Mouse (Mus musculus) liver, postnatal 0 days (tissue): ENCODE measurements around the gene Gm49337. TPM values are rescaled to one million over a fixed set of nuclear protein-coding genes. Genes with fewer than 3 reads are reported as not detected.

Experiments
- ATAC-seq: fragments of 200-750 bp; cut with Nextera tagmentation; 2 replicates; pipeline ENCODE4 v1.8.0; 2017; ENCODE audit warnings: mild to moderate bottlenecking, moderate library complexity
- DNase-seq: peaks from one replicate; pipeline ENCODE4 v3.0.0-alpha.2; 2016
- H3K27ac ChIP-seq: fragments of 300-500 bp; sonication (generic); 2 replicates; pipeline ENCODE4 v1.5.1; 2014; ENCODE audit warnings: antibody characterized with exemption, moderate library complexity, mild to moderate bottlenecking, low read depth
- H3K27me3 ChIP-seq: fragments of 300-500 bp; sonication (generic); 2 replicates; pipeline ENCODE4 v1.6.1; 2014; ENCODE audit warnings: low read length, control low read depth, mixed read lengths; ENCODE audit not compliant: insufficient read depth
- H3K36me3 ChIP-seq: fragments of 300-500 bp; sonication (generic); replicated peaks from 2 replicates; pipeline ENCODE4 v1.6.1; 2014; ENCODE audit warnings: mild to moderate bottlenecking, control low read depth, low read length, moderate library complexity, mixed read lengths; ENCODE audit not compliant: insufficient read depth
- H3K4me1 ChIP-seq: fragments of 300-500 bp; sonication (generic); 2 replicates; pipeline ENCODE4 v1.6.1; 2014; ENCODE audit warnings: antibody characterized with exemption, mild to moderate bottlenecking, control low read depth; ENCODE audit not compliant: insufficient read depth
- H3K4me2 ChIP-seq: fragments of 300-500 bp; sonication (generic); 2 replicates; pipeline ENCODE4 v1.6.1; 2014; ENCODE audit warnings: low read depth, mild to moderate bottlenecking, low read length, moderate library complexity, mixed read lengths
- H3K4me3 ChIP-seq: fragments of 300-500 bp; sonication (generic); 2 replicates; pipeline ENCODE4 v1.5.1; 2014; ENCODE audit warnings: low read depth, low read length
- H3K9ac ChIP-seq: fragments of 300-500 bp; sonication (generic); replicated peaks from 2 replicates; pipeline ENCODE4 v1.6.1; 2014; ENCODE audit warnings: mild to moderate bottlenecking, moderate library complexity
- H3K9me3 ChIP-seq: fragments of 300-500 bp; sonication (generic); 2 replicates; pipeline ENCODE4 v1.6.1; 2016; ENCODE audit warnings: mild to moderate bottlenecking, control low read depth, low read length, mixed read lengths
- CTCF ChIP-seq: sonication (generic); IDR thresholded peaks from 2 replicates; pipeline ENCODE4 v1.5.1; 2016; ENCODE audit warnings: antibody characterized with exemption, low read depth
- EP300 ChIP-seq: IDR thresholded peaks from 2 replicates; pipeline ENCODE4 v1.6.1; 2016; ENCODE audit warnings: antibody characterized with exemption, low read depth, mild to moderate bottlenecking
- WGBS: fragments of 180-500 bp; shearing (Covaris S2); extraction: QIAGEN DNeasy Blood & Tissue Kit; methylation state at CpG from one replicate; pipeline ENCODE4 v1.1.7; 2014; ENCODE audit not compliant: insufficient replicate concordance; 5-methylcytosine and 5-hydroxymethylcytosine counted together
- polyA plus RNA-seq: library from polyadenylated mRNA; unstranded; fragments of >200 nt; fragmentation: Nextera tagmentation; extraction: Ambion mirVana; gene quantifications from 2 replicates; pipeline ENCODE4 v1.2.1, GENCODE M21; 2015

The Gm49337 gene
- polyA plus RNA-seq, 1 experiment from 2014 or later: not detected

- TF ChIP-seq CTCF: no peak
- no peak for DNase-seq
- H3K4me1 ChIP-seq: no peaks in the 10 kb centered on the region
- no peaks in the 10 kb centered on the region for H3K9me3 ChIP-seq
- H3K9ac ChIP-seq: no peak overlapping the region
- H3K4me2 ChIP-seq: no peak overlapping the region
- no peaks in the 10 kb centered on the region for H3K27me3 ChIP-seq
- ATAC-seq: no peak
- 84% methylated on average over 4 of the region's 4 CpGs for WGBS
- H3K4me3 ChIP-seq: no peak overlapping the region
- peaks cover 14% of the 10 kb centered on the region for H3K36me3 ChIP-seq
- H3K27ac ChIP-seq: no peak overlapping the region
Observed at GRCm38 (mm10) chr4:116317575-116317974, 144.4 kb downstream of the Gm49337 start.

DNA sequence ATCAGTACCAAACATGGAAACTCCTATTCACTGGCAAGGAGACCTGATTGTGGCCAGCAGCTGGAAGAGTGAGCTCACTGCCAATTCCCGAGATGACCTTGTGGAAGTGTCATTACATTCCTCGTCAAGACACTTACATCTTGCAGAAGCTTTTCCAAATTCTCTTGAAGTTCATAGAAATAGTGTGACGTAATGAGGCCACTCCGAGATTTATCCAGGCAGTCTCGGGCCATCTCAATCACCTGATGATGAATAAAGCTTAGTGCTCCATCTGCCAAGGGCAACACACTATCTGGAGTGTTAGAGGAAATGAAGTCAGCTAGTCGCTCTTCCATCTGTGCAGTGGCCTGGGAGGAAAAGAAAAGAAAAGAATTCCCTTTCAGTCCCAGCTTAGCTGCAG, 148.9 kb downstream of the Gm49337 start:
- no peak overlapping the region for H3K4me2 ChIP-seq
- 86% methylated on average over 6 of the region's 6 CpGs for WGBS
- ATAC-seq (no peak), DNase-seq (no peak)
- H3K9me3 ChIP-seq: no peaks in the 10 kb centered on the region
- TF ChIP-seq CTCF (no peak), EP300 (no peak)
- H3K36me3 ChIP-seq: peaks cover 11% of the 10 kb centered on the region
- H3K27me3 ChIP-seq: no peaks in the 10 kb centered on the region
- no peaks in the 10 kb centered on the region for H3K4me1 ChIP-seq
- no peak overlapping the region for H3K4me3 ChIP-seq
- no peak overlapping the region for H3K27ac ChIP-seq
- H3K9ac ChIP-seq: no peak overlapping the region

DNA sequence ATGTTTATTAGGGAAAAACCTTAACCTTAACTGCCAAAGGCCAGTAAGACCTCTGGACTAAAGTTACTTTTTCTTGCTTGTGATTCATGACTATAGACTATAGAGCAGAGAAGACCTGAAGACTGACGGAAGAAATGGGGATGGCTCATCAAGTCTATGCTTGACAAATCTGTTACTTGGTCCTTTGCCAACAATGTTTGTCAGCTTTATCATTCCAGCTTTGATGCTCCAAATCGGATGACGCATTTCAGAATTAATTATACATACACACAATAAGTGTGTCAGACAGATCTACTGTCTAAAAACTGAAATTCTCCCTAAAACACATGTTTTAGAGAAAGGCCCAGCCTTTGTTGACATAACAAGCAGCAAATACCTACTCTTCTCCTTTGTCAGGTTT, 156.1 kb downstream of the Gm49337 start:
- H3K36me3 ChIP-seq: peaks cover 12% of the 10 kb centered on the region
- ATAC-seq: no peak
- TF ChIP-seq EP300 (no peak), CTCF (no peak)
- no peak overlapping the region for H3K9ac ChIP-seq
- H3K4me1 ChIP-seq: no peaks in the 10 kb centered on the region
- H3K27me3 ChIP-seq: no peaks in the 10 kb centered on the region
- H3K4me2 ChIP-seq: no peak overlapping the region
- DNase-seq: no peak
- H3K27ac ChIP-seq: no peak overlapping the region
- no peak overlapping the region for H3K4me3 ChIP-seq
- H3K9me3 ChIP-seq: peaks cover 3% of the 10 kb centered on the region; the same call in 1 of the 2 replicates
- 88% methylated on average over 3 of the region's 3 CpGs for whole genome bisulfite sequencing

DNA sequence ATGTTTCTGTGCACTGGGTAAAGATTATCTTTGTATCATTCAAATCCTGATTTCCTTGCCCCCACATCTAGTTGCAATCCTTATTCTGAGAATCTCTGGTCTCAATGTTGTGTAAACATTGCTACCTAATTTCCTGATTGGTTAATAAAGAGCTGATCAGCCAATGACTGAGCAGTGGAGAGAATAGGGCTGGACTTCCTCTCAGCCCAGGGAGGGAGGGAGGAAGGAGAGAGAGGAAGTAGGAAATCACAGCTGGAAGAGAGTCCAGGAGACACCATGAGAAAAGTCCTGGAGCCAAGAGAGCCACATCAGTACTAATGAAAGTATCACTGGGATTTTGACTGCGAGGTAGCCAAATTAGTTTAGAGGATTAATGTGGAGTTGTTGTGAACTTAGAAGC, 163.1 kb downstream of the Gm49337 start:
- DNase-seq: no peak
- no peak for ATAC-seq
- 70% methylated on average over 1 of the region's 1 CpGs for WGBS

GRCm38 (mm10) chr4:116342119-116342518, 168.9 kb downstream of the Gm49337 start:
- TF ChIP-seq CTCF (peak; percentile 81), EP300 (no peak)
- DNase-seq: peak; percentile 42
- no peak for ATAC-seq
- H3K9ac ChIP-seq: no peak overlapping the region
- no peak overlapping the region for H3K4me3 ChIP-seq
- H3K27ac ChIP-seq: no peak overlapping the region
- H3K36me3 ChIP-seq: no peaks in the 10 kb centered on the region
- no peak overlapping the region for H3K4me2 ChIP-seq
- no peaks in the 10 kb centered on the region for H3K4me1 ChIP-seq
- H3K9me3 ChIP-seq: no peaks in the 10 kb centered on the region
- no peaks in the 10 kb centered on the region for H3K27me3 ChIP-seq

More for the DNA sequence above, 163.1 kb downstream of the Gm49337 start:
- H3K27ac ChIP-seq: no peak overlapping the region
- no peak overlapping the region for H3K9ac ChIP-seq
- TF ChIP-seq EP300 (no peak), CTCF (no peak)
- no peaks in the 10 kb centered on the region for H3K9me3 ChIP-seq
- no peaks in the 10 kb centered on the region for H3K36me3 ChIP-seq
- no peak overlapping the region for H3K4me3 ChIP-seq
- H3K27me3 ChIP-seq: no peaks in the 10 kb centered on the region
- no peaks in the 10 kb centered on the region for H3K4me1 ChIP-seq
- no peak overlapping the region for H3K4me2 ChIP-seq

Other genes starting within 250 kb of the Gm49337 start
- not detected in 2 replicates for gene Dmbx1, start 233.5 kb upstream of the Gm49337 start, polyA plus RNA-seq
- 31.4 and 34.2 TPM in 2 replicates for gene Faah, start 155.5 kb upstream of the Gm49337 start, polyA plus RNA-seq
- gene Nsun4, start 119.5 kb upstream of the Gm49337 start, polyA plus RNA-seq: 8.4 and 8.7 TPM in 2 replicates
- 563 and 605 TPM in 2 replicates for gene Uqcrh, start 98.3 kb upstream of the Gm49337 start, polyA plus RNA-seq
- 22.9 and 23.3 TPM in 2 replicates for gene Lrrc41, start 98.1 kb upstream of the Gm49337 start, polyA plus RNA-seq
- gene Rad54l, start 49.7 kb upstream of the Gm49337 start, polyA plus RNA-seq: 7.3 and 10.3 TPM in 2 replicates
- 8.8 and 9.2 TPM in 2 replicates for gene Pomgnt1, start 49.5 kb upstream of the Gm49337 start, polyA plus RNA-seq
- gene Lurap1, start 22.0 kb upstream of the Gm49337 start, polyA plus RNA-seq: 0.24 and 0.27 TPM in 2 replicates
- 0.08 TPM in 1 of 2 replicates, not detected in the other for gene Tspan1, start 5.8 kb upstream of the Gm49337 start, polyA plus RNA-seq
- not detected in 2 replicates for gene 1700042G07Rik, start within 50 bp of the Gm49337 start, polyA plus RNA-seq
- gene Pik3r3, start 48.2 kb downstream of the Gm49337 start, polyA plus RNA-seq: 0.30 and 0.46 TPM in 2 replicates